Mouse (Mus musculus): Measurements from ENCODE around the gene Efhc1.

- TF ChIP-seq CTCF (IDR thresholded peaks at IDR 0.05; ENCODE audit: low read depth, low read length) (no peak), POLR2A (IDR thresholded peaks at IDR 0.05; ENCODE audit: borderline replicate concordance, low read depth, low read length) (no peak)
Observed at GRCm38 (mm10) chr1:20922612-20923399, 28.6 kb upstream of the Efhc1 start.
